Mouse (Mus musculus) limb, embryonic 13.5 days (tissue): ENCODE measurements around the gene Sox6. TPM values are rescaled to one million over a fixed set of nuclear protein-coding genes. Genes with fewer than 3 reads are reported as not detected.

Experiments
- ATAC-seq: fragments of 200-750 bp; cut with Nextera tagmentation; 2 replicates; pipeline ENCODE4 v1.8.0; 2017; ENCODE audit warnings: low read depth, moderate number of reproducible peaks, moderate TSS enrichment; ENCODE audit not compliant: low FRiP score
- H3K27ac ChIP-seq: fragments of 300-500 bp; sonication (generic); 2 replicates; pipeline ENCODE4 v1.5.1; 2015; ENCODE audit warnings: inconsistent platforms, mild to moderate bottlenecking, moderate library complexity
- H3K27me3 ChIP-seq: fragments of 300-500 bp; sonication (generic); 2 replicates; pipeline ENCODE4 v1.6.1; 2015; ENCODE audit warnings: mild to moderate bottlenecking, inconsistent platforms
- H3K36me3 ChIP-seq: fragments of 300-500 bp; sonication (generic); 2 replicates; pipeline ENCODE4 v1.6.1; 2015; ENCODE audit warnings: inconsistent platforms, mild to moderate bottlenecking, moderate library complexity
- H3K4me1 ChIP-seq: fragments of 300-500 bp; sonication (generic); 2 replicates; pipeline ENCODE4 v1.6.1; 2015; ENCODE audit warnings: inconsistent platforms
- H3K4me2 ChIP-seq: fragments of 300-500 bp; sonication (generic); replicated peaks from 2 replicates; pipeline ENCODE4 v1.6.1; 2015; ENCODE audit warnings: inconsistent platforms, mild to moderate bottlenecking, moderate library complexity
- H3K4me3 ChIP-seq: fragments of 300-500 bp; sonication (generic); 2 replicates; pipeline ENCODE4 v1.5.1; 2015; ENCODE audit warnings: moderate library complexity, mild to moderate bottlenecking, inconsistent platforms
- H3K9ac ChIP-seq: fragments of 300-500 bp; sonication (generic); 2 replicates; pipeline ENCODE4 v1.6.1; 2015; ENCODE audit warnings: mild to moderate bottlenecking, inconsistent platforms
- H3K9me3 ChIP-seq: fragments of 300-500 bp; sonication (generic); 2 replicates; pipeline ENCODE4 v1.6.1; 2016; ENCODE audit warnings: inconsistent platforms
- WGBS: fragments of 180-500 bp; shearing (Covaris S2); methylation state at CpG from one replicate; pipeline ENCODE4 v1.1.7; 2015; 5-methylcytosine and 5-hydroxymethylcytosine counted together
- polyA plus RNA-seq: library from polyadenylated mRNA; unstranded; fragments of >200 nt; fragmentation: Nextera tagmentation; extraction: Ambion mirVana; gene quantifications from 2 replicates; pipeline ENCODE4 v1.2.1, GENCODE M21; 2015

The Sox6 gene
- polyA plus RNA-seq, 1 experiment from 2014 or later, result 105 TPM

DNA sequence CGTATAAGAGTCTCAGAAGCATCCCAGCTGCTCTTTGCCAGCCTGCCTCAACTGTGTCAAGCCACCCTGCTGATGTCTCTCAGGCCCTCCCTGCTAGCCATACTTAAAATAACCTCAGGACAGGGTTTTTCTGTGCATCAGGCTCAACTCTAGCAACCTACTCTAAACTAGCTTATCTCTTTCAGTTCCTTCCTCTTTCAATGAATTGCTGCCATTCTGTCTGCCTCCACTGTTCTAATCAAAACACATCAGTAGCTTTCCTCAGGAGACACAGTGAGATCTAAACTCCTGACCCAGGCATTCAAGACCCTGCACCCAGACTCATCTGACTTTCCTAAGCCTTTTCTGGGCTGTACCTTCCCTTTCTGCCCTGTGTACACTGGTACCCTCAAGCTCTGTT lies 219.5 kb downstream of the Sox6 start:
- no peak for ATAC-seq

DNA sequence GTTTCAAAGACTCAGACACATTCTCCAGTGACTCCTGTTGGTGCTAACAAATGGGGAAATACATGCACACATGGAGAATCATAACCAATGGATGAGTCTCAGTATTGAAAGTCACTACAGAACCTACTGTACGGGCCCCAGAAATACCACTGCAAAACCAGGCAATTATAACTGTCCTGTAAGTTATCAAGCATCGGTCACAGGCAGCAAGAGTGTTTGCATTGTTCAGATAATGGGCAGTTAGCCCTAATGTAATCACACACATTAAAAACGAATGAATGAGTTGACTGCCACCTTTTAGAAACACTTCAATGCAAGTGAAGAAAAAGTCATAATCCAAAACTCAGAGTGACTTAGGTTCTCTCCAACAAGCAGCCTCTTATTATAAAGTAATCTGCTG lies 235.3 kb downstream of the Sox6 start:
- Histone ChIP-seq H3K4me3 (no peak overlapping the region), H3K9me3 (no peaks in the 10 kb centered on the region), H3K4me1 (0 out of 2 replicates have a peak, but pooled peaks cover 3% of the 10 kb centered on the region), H3K36me3 (peaks cover 3% of the 10 kb centered on the region; the same call in 1 of the 2 replicates), H3K27ac (no peak overlapping the region), H3K27me3 (no peaks in the 10 kb centered on the region), H3K9ac (no peak overlapping the region), H3K4me2 (no peak overlapping the region)
- 74% methylated on average over 3 of the region's 3 CpGs for WGBS
- ATAC-seq, result no peak

More for the DNA sequence above, 219.5 kb downstream of the Sox6 start:
- H3K36me3 ChIP-seq, result peaks cover 7% of the 10 kb centered on the region; the same call in 1 of the 2 replicates
- 61% methylated on average over 1 of the region's 1 CpGs for WGBS
- no peaks in the 10 kb centered on the region for H3K9me3 ChIP-seq
- H3K4me1 ChIP-seq, result peaks cover 11% of the 10 kb centered on the region
- H3K27ac ChIP-seq, result no peak overlapping the region
- H3K9ac ChIP-seq, result no peak overlapping the region
- H3K27me3 ChIP-seq, result no peaks in the 10 kb centered on the region
- no peak overlapping the region for H3K4me2 ChIP-seq
- H3K4me3 ChIP-seq, result no peak overlapping the region

DNA sequence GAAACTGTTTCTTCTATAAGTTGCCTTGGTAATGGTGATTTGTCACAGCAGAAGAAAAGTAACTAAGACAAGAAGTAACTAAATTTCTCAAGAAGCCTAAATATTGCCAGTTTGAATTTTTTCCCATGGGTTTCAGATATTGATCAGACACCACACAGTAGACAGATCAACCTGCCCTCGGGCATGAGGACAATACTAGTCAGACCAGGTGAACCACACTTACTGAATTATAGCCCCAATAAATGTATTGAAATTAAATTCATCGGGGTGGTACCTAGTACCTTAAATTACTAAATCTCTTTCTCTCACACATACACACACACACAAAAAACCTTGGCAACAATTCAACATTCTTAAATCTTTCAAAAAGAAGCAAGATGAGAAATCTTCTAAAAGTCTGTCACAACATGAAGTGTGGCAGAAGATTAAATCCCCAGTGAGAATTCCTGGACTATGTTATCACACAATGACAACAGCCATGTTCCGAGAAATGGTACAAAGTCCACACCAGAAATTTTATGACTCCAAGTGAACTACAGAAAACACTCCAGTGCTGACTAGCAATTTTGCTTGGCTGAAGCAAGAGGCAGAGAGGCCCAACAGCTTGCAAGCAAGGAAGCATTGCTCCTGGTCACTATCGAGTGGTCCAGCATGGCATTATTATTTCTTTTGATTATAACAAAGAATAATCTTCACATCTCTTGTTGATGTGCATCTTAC lies 244.3 kb downstream of the Sox6 start:
- 86% methylated on average over 4 of the region's 4 CpGs for WGBS
- Histone ChIP-seq H3K9me3 (no peaks in the 10 kb centered on the region), H3K9ac (no peak overlapping the region), H3K4me3 (no peak overlapping the region), H3K4me2 (no peak overlapping the region), H3K36me3 (no peaks in the 10 kb centered on the region), H3K27ac (no peak overlapping the region), H3K27me3 (no peaks in the 10 kb centered on the region), H3K4me1 (no peaks in the 10 kb centered on the region)
- ATAC-seq, result no peak

DNA sequence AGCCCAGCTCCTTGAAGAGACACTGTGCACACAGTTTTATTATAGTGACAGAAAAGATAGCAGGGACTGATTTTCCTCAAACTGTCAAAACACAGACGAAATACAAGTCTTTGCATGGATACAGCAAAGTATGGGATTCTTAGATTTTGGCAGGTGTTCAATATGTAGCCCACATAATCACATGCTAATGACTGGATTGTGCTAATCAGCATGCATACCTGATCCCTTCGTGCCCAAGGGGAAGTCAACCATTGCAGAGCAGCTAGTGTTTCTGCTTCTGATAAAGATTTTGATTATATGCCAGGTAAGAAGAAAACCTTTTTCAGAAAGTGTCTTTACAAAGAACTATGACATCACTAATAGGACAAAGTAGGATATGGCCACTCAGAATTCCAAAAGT lies 245.8 kb downstream of the Sox6 start:
- Histone ChIP-seq H3K36me3 (no peaks in the 10 kb centered on the region), H3K27ac (no peak overlapping the region), H3K4me3 (no peak overlapping the region), H3K4me1 (no peaks in the 10 kb centered on the region), H3K9me3 (no peaks in the 10 kb centered on the region), H3K9ac (no peak overlapping the region), H3K27me3 (no peaks in the 10 kb centered on the region), H3K4me2 (no peak overlapping the region)
- ATAC-seq, result no peak
- WGBS, result 70% methylated on average over 2 of the region's 2 CpGs

DNA sequence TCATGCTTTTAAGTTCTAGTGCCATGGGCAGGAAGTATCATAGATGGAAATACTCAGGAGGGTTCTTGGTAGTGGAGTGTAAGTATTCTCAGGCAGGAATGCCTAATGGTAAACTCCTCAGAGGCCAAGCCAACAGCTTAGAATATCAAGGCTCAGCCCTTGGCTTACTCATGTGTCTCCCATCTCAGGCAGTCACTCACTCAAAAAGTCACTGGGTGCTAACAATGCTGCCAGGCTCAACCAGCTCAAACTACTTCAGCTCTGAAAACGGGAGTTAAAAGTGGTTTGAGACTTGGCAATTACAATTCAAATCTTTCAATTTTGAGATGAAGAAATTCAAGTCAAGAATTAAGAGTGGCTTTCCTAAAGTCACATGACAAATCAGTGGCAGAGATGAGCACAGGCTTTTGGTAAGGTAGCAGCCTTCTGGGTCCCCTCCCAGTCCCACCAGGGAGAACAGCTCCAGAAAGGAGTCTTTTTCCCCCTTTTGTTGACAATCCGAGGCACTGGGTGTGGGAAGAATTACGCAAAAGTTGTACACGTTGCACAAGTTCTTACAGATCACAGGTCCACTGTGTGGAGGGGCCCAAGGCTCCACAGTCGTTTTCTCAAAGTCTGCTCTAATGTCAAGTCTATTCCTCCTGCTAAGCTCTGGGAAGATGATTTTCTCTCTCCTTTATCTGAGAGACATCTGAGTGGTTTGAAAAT lies 249.3 kb downstream of the Sox6 start:
- Histone ChIP-seq H3K36me3 (no peaks in the 10 kb centered on the region), H3K9me3 (no peaks in the 10 kb centered on the region), H3K27ac (no peak overlapping the region), H3K4me2 (no peak overlapping the region), H3K9ac (no peak overlapping the region), H3K27me3 (no peaks in the 10 kb centered on the region), H3K4me3 (no peak overlapping the region), H3K4me1 (peaks cover 4% of the 10 kb centered on the region; the same call in 1 of the 2 replicates)
- no peak for ATAC-seq
- WGBS, result 81% methylated on average over 5 of the region's 5 CpGs

GRCm38 (mm10) chr7:115783982-115784917 lies 254.3 kb downstream of the Sox6 start:
- Histone ChIP-seq H3K4me1 (peaks cover 13% of the 10 kb centered on the region; the same call in 1 of the 2 replicates), H3K9me3 (0 out of 2 replicates have a peak, but pooled peaks cover 3% of the 10 kb centered on the region), H3K4me3 (no peak overlapping the region), H3K27me3 (no peaks in the 10 kb centered on the region), H3K4me2 (no peak overlapping the region), H3K27ac (no peak overlapping the region), H3K36me3 (no peaks in the 10 kb centered on the region), H3K9ac (no peak overlapping the region)
- 85% methylated on average over 8 of the region's 8 CpGs for WGBS
- ATAC-seq, result no peak

DNA sequence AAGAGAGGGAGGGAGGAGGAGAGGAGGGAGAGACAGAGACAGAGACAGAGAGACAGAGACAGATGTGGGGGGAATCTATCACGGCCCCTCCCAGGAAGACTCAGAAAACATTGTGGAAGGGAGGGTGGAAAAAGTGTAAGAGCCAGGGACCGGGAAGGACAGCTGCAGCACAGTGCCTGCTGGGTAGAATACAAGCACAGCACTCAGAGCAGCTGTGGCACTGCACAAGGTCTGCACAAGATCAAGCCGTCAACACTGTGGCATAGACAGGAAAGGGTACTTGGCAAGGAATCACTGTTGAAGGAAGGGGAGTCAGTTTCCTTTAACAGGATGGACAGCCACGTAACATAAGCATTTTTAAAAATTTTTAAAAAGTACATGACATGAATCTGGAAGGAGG lies 258.4 kb downstream of the Sox6 start:
- WGBS, result 82% methylated on average over 4 of the region's 4 CpGs
- peaks cover 14% of the 10 kb centered on the region; the same call in 1 of the 2 replicates for H3K36me3 ChIP-seq
- 0 out of 2 replicates have a peak, but pooled peaks cover 3% of the 10 kb centered on the region for H3K9me3 ChIP-seq
- ATAC-seq, result no peak
- no peak overlapping the region for H3K4me2 ChIP-seq
- no peak overlapping the region for H3K9ac ChIP-seq
- H3K4me1 ChIP-seq, result peaks cover 13% of the 10 kb centered on the region; the same call in 1 of the 2 replicates
- no peak overlapping the region for H3K4me3 ChIP-seq
- H3K27me3 ChIP-seq, result no peaks in the 10 kb centered on the region
- no peak overlapping the region for H3K27ac ChIP-seq

DNA sequence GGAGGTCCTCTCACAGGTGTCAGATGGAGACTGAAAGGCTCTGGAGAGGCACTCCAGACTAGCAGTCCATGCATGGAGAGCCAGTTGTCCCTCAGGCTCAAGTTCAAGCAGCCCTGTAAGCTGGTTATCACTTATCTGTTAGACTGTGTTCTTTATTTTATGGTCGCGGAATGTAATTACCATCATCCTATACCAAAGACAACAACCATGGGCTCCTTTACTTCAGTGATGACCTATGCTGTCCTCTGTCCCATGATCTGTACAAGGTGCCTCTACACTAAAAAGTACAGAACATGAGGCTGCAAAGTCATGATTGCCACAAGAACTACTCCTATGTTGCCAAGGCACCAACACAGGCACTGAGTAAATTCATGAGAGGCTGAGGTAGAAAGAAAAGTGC lies 259.1 kb downstream of the Sox6 start:
- no peaks in the 10 kb centered on the region for H3K27me3 ChIP-seq
- no peak overlapping the region for H3K4me2 ChIP-seq
- H3K9ac ChIP-seq, result no peak overlapping the region
- peaks cover 12% of the 10 kb centered on the region; the same call in 1 of the 2 replicates for H3K4me1 ChIP-seq
- 92% methylated on average over 2 of the region's 2 CpGs for WGBS
- H3K9me3 ChIP-seq, result 0 out of 2 replicates have a peak, but pooled peaks cover 3% of the 10 kb centered on the region
- peaks cover 19% of the 10 kb centered on the region; the same call in 1 of the 2 replicates for H3K36me3 ChIP-seq
- ATAC-seq, result no peak
- H3K27ac ChIP-seq, result no peak overlapping the region
- H3K4me3 ChIP-seq, result no peak overlapping the region

GRCm38 (mm10) chr7:115776736-115777135 lies 261.9 kb downstream of the Sox6 start:
- H3K27me3 ChIP-seq, result no peaks in the 10 kb centered on the region

DNA sequence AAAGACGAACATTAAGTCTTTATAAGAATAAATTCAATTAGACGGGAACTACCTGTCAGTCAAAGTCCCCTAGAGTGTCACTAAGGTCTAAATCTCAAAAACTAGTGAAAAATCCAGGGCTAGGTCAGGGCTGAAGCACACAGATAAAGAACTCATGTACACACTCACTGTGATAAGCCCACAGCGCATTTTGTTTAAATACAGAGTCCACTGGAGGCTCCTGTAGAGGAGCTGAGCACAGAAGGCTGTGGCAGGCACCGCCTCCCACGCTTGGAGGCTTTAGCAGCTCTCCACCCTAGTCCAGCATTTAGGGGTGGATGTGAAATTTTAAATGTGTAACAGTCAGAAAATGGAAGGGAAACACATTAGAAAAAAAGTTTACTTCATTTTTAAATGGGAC lies 262.3 kb downstream of the Sox6 start:
- H3K4me3 ChIP-seq, result no peak overlapping the region
- no peak overlapping the region for H3K4me2 ChIP-seq
- H3K36me3 ChIP-seq, result peaks cover 19% of the 10 kb centered on the region; the same call in 1 of the 2 replicates
- H3K27me3 ChIP-seq, result no peaks in the 10 kb centered on the region
- H3K4me1 ChIP-seq, result no peaks in the 10 kb centered on the region
- 0 out of 2 replicates have a peak, but pooled peaks cover 3% of the 10 kb centered on the region for H3K9me3 ChIP-seq
- no peak overlapping the region for H3K9ac ChIP-seq
- no peak overlapping the region for H3K27ac ChIP-seq
- ATAC-seq, result no peak
- 87% methylated on average over 5 of the region's 5 CpGs for WGBS

More at GRCm38 (mm10) chr7:115776736-115777135, 261.9 kb downstream of the Sox6 start:
- no peak overlapping the region for H3K4me2 ChIP-seq
- H3K27ac ChIP-seq, result no peak overlapping the region
- H3K4me1 ChIP-seq, result no peaks in the 10 kb centered on the region
- H3K9ac ChIP-seq, result no peak overlapping the region
- ATAC-seq, result no peak
- 83% methylated on average over 7 of the region's 7 CpGs for WGBS
- 0 out of 2 replicates have a peak, but pooled peaks cover 3% of the 10 kb centered on the region for H3K9me3 ChIP-seq
- H3K4me3 ChIP-seq, result no peak overlapping the region
- H3K36me3 ChIP-seq, result peaks cover 19% of the 10 kb centered on the region; the same call in 1 of the 2 replicates

GRCm38 (mm10) chr7:115766316-115766715 lies 272.3 kb downstream of the Sox6 start:
- 66% methylated on average over 8 of the region's 8 CpGs for WGBS
- Histone ChIP-seq H3K4me2 (no peak overlapping the region), H3K9ac (no peak overlapping the region), H3K36me3 (no peaks in the 10 kb centered on the region), H3K4me1 (0 out of 2 replicates have a peak, but pooled peaks cover 5% of the 10 kb centered on the region), H3K27me3 (no peaks in the 10 kb centered on the region), H3K27ac (no peak overlapping the region), H3K9me3 (no peaks in the 10 kb centered on the region), H3K4me3 (no peak overlapping the region)
- ATAC-seq, result no peak
